Mouse (Mus musculus): ENCODE results near the gene Crlf1. TPM values are rescaled to one million over a fixed set of nuclear protein-coding genes. Genes with fewer than 3 reads are reported as not detected.

Gene Crlf1
- total RNA-seq, 2 experiments from 2014 or later = 0.45 TPM; not detected in 1

DNA sequence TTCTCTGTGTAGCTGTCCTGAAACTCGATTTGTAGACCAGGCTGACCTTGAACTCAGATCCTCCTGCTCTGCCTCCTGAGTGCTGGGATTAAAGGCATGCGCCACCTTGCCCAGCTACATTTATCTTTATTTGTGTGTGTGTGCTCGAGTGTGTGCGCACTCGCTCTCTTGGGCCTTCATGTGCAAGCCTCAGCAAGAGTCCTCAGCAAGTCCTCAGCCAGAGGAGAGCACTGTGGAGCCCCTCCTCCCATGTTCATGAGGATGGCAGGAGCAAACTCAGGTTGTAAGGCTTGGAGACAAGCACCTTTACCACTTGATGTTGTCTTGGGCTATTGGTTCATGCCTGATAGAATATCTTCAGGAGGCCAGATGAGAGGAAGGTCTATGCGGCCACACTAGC, 54.8 kb downstream of the Crlf1 start:
- DNase-seq (ENCODE audit: low spot score in 2 of 2) = no peak

DNA sequence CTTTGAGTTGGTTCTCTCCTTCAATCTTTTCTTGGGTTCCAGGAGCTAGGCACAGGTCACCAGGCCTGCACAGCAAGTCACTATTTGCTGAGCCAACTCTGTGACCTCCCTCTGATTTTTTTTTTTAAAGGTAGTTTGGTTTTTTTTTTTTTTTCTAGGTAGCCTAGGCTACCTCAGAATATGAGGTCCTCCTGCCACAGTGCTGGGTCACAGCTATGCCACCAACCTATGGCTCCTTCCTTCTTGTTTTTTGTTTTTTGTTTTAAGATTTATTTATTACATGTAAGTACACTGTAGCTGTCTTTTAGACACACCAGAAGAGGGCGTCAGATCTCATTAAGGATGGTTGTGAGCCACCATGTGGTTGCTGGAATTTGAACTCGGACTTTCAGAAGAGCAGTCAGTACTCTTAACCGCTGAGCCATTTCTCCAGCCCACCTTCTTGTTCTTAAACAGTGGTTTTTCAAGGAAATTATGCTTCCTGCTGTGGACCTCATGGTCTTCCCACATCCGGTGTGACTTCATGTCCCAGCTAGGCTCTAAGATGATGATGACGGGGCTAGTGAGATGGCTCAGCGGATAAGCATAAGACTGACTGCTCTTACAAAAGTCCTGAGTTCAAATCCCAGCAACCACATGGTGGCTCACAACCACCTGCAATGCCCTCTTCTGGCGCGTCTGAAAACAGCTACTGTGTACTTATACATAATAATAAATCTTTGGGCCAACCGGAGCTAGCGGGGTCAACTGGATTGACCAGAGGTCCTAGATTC, 56.6 kb downstream of the Crlf1 start:
- DNase-seq (ENCODE audit: low spot score in 2 of 2) = no peak

DNA sequence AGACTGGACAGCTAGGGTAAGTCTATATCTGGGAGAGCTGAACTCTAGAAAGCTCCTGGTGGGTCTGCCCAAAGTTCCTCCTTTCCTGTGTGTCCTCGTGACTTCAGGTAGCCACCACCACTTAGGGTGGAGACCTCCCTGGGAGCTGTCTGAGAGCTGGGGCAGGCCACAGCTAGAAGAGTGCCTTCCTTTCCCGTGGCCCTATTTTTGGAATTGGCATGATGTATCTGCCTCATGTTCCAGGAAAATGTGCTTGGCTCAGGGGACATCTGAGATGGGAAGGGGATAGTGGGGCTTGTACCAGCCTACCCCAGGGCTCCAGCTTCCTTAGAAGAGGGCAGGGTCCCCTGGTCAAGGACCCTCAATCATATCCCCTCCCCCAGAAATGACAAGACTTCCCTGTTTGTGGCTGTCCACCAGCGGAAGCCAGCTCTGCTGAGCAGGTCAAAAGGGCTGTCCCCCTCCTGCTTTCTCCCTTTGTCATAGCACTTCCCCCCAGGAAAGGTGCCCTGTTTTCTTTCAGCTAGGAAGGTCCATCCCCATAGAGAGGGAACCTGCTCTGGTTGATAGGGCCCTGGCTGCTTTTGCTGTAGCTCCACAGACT, 58.7 kb downstream of the Crlf1 start:
- DNase-seq (ENCODE audit: low spot score in 2 of 2) = no peak

DNA sequence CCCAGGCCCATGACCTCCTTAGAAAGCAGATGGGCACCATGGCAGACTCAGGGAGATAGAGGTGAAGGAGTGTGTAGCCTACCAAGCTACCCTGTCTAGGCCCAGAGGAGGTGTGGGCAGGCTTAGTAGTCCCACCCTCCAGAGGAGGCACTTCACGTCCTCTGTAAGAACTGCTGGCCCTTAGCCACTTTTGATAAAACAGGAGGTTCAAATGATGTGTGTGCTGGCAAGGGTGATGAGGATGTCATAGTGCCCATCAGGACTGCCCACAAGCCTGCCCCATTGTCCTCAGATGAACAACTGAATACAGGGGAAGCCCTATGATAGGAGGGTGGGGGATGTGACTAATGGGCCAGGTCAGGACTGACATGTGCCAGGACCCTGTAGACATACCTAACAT, 59.9 kb downstream of the Crlf1 start:
- no peak for DNase-seq (ENCODE audit: low spot score in 2 of 2)

Other genes starting within 250 kb of the Crlf1 start
- 10 to 100 TPM; 44.8 to 50.6 TPM for gene Homer3, start 210.3 kb upstream of the Crlf1 start, total RNA-seq (2021)
- gene Ddx49, start 190.7 kb upstream of the Crlf1 start, total RNA-seq (2021) = 10 to 100 TPM; 83.3 to 86.8 TPM
- gene Cope, start 190.6 kb upstream of the Crlf1 start, total RNA-seq (2021) = 100 to 1,000 TPM; 188 to 192 TPM
- gene Cers1, start 177.4 kb upstream of the Crlf1 start, total RNA-seq (2021) = 1 to 10 TPM; 6.8 to 7.2 TPM
- 1 to 10 TPM in 1 of 2 experiments, under 1 TPM in 1; 0.34 to 1.3 TPM for gene Gdf1, start 163.3 kb upstream of the Crlf1 start, total RNA-seq (2021)
- 10 to 100 TPM; 52.5 to 56.1 TPM for gene Upf1, start 139.9 kb upstream of the Crlf1 start, total RNA-seq (2021)
- gene Comp, start 119.6 kb upstream of the Crlf1 start, total RNA-seq (2021) = 1 to 10 TPM in 1 of 2 experiments, under 1 TPM in 1; 0.28 to 1.0 TPM
- gene Crtc1, start 53.6 kb upstream of the Crlf1 start, total RNA-seq (2021) = 10 to 100 TPM; 33.2 to 34.5 TPM
- 10 to 100 TPM; 18.7 to 20.4 TPM for gene Klhl26, start 16.2 kb upstream of the Crlf1 start, total RNA-seq (2021)
- gene Tmem59l, start 5.8 kb upstream of the Crlf1 start, total RNA-seq (2021) = 1 to 10 TPM; 3.6 to 5.0 TPM
- gene Rex1bd, start 13.6 kb downstream of the Crlf1 start, total RNA-seq (2021) = 100 to 1,000 TPM; 105 to 109 TPM
- 1,000 to 10,000 TPM; 1,529 to 1,618 TPM for gene Uba52, start 17.6 kb downstream of the Crlf1 start, total RNA-seq (2021)
- 100 to 1,000 TPM; 315 to 322 TPM for gene Fkbp8, start 34.6 kb downstream of the Crlf1 start, total RNA-seq (2021)
- gene Kxd1, start 34.8 kb downstream of the Crlf1 start, total RNA-seq (2021) = 10 to 100 TPM; 80.4 to 80.5 TPM
- gene Ell, start 46.3 kb downstream of the Crlf1 start, total RNA-seq (2021) = 10 to 100 TPM; 31.0 to 32.4 TPM
- 10 to 100 TPM; 82.6 to 88.9 TPM for gene Isyna1, start 101.2 kb downstream of the Crlf1 start, total RNA-seq (2021)
- gene Ssbp4, start 115.7 kb downstream of the Crlf1 start, total RNA-seq (2021) = 100 to 1,000 TPM; 137 to 154 TPM
- 1 to 10 TPM; 2.9 to 3.8 TPM for gene Lrrc25, start 123.0 kb downstream of the Crlf1 start, total RNA-seq (2021)
- 1 to 10 TPM in 1 of 2 experiments, under 1 TPM in 1; 0.59 to 1.8 TPM for gene Gdf15, start 139.3 kb downstream of the Crlf1 start, total RNA-seq (2021)
- gene Pgpep1, start 167.2 kb downstream of the Crlf1 start, total RNA-seq (2021) = 10 to 100 TPM; 62.1 to 76.0 TPM
- gene Lsm4, start 180.1 kb downstream of the Crlf1 start, total RNA-seq (2021) = 10 to 100 TPM; 96.6 to 99.0 TPM
- gene Jund, start 205.8 kb downstream of the Crlf1 start, total RNA-seq (2021) = 100 to 1,000 TPM; 185 to 195 TPM
- gene Iqcn, start 210.3 kb downstream of the Crlf1 start, total RNA-seq (2021) = under 1 TPM; 0.14 to 0.25 TPM
- gene Gm3336, start 225.4 kb downstream of the Crlf1 start, total RNA-seq (2021) = not detected
- 1 to 10 TPM; 2.2 to 5.6 TPM for gene Pde4c, start 230.6 kb downstream of the Crlf1 start, total RNA-seq (2021)